Mouse (Mus musculus) heart, postnatal 0 days (tissue): ENCODE results near the gene Cfap97d1.

Experiments
- CTCF ChIP-seq: IDR thresholded peaks from 2 replicates; pipeline ENCODE4 v1.5.1; 2016; ENCODE audit warnings: antibody characterized with exemption, control low read depth, low read depth
- EP300 ChIP-seq: IDR thresholded peaks from 2 replicates; pipeline ENCODE4 v1.6.1; 2016; ENCODE audit warnings: antibody characterized with exemption, low read depth

DNA sequence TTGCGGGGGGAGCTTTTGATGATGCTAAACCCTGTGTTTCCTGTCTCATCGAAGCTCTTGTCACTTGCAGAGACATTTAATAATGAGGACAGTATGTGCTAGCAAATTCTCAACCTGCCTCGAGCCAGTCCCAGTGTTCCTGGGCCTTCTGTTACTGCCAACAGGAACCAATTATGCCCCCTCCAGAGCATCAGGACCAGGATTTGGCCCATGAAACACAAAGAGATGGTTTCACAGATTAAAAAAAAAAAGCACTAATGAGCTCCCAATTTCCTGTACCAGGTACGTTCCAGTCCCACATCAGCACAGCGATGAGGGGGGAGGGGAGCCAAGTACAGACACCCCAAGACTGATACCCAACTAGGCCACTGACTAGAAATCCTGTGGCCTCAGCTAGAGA, 37.1 kb downstream of the Cfap97d1 start:
- no peak for TF ChIP-seq CTCF
- TF ChIP-seq EP300, result no peak
